Mouse (Mus musculus) forebrain, embryonic 11.5 days (tissue): ENCODE data around the gene Med6. TPM values are rescaled to one million over a fixed set of nuclear protein-coding genes. Genes with fewer than 3 reads are reported as not detected.
"Not testable (repeated sequence)": the region's sequence is repeated elsewhere in the genome, so short reads cannot be mapped to it uniquely, and the experiment has no call there.

Experiments
- ATAC-seq: fragments of 200-750 bp; cut with Nextera tagmentation; replicated peaks from 2 replicates; pipeline ENCODE4 v1.8.0; 2017; ENCODE audit warnings: moderate TSS enrichment; ENCODE audit not compliant: low FRiP score
- DNase-seq: peaks from one replicate; pipeline ENCODE4 v3.0.0-alpha.2; 2017; ENCODE audit warnings: low spot score
- H3K27ac ChIP-seq: fragments of 300-500 bp; sonication (generic); 2 replicates; pipeline ENCODE4 v1.5.1; 2014; ENCODE audit warnings: low read depth, low read length
- H3K27me3 ChIP-seq: fragments of 300-500 bp; sonication (generic); 2 replicates; pipeline ENCODE4 v1.6.1; 2014; ENCODE audit warnings: mild to moderate bottlenecking, low read length, mixed read lengths; ENCODE audit not compliant: control insufficient read depth, insufficient read depth
- H3K36me3 ChIP-seq: fragments of 300-500 bp; sonication (generic); 2 replicates; pipeline ENCODE4 v1.6.1; 2014; ENCODE audit warnings: mild to moderate bottlenecking, low read length, moderate library complexity, mixed read lengths; ENCODE audit not compliant: control insufficient read depth, insufficient read depth
- H3K4me1 ChIP-seq: fragments of 300-500 bp; sonication (generic); replicated peaks from 2 replicates; pipeline ENCODE4 v1.6.1; 2014; ENCODE audit warnings: low read length, mixed read lengths; ENCODE audit not compliant: control insufficient read depth, insufficient read depth
- H3K4me2 ChIP-seq: fragments of 300-500 bp; sonication (generic); 2 replicates; pipeline ENCODE4 v1.6.1; 2014; ENCODE audit warnings: low read depth, mild to moderate bottlenecking, low read length, moderate library complexity, mixed read lengths; ENCODE audit not compliant: severe bottlenecking
- H3K4me3 ChIP-seq: fragments of 300-500 bp; sonication (generic); 2 replicates; pipeline ENCODE4 v1.5.1; 2014; ENCODE audit warnings: low read depth, low read length
- H3K9ac ChIP-seq: fragments of 300-500 bp; sonication (generic); 2 replicates; pipeline ENCODE4 v1.6.1; 2014; ENCODE audit warnings: low read length
- H3K9me3 ChIP-seq: fragments of 300-500 bp; sonication (generic); 2 replicates; pipeline ENCODE4 v1.6.1; 2016; ENCODE audit warnings: low read length, mixed read lengths; ENCODE audit not compliant: control insufficient read depth
- WGBS: fragments of 180-500 bp; shearing (Covaris S2); extraction: QIAGEN DNeasy Blood & Tissue Kit; methylation state at CpG from one replicate; pipeline ENCODE4 v1.1.7; 2014; 5-methylcytosine and 5-hydroxymethylcytosine counted together
- polyA plus RNA-seq: library from polyadenylated mRNA; unstranded; fragments of >200 nt; fragmentation: Nextera tagmentation; extraction: Ambion mirVana; gene quantifications from 2 replicates; pipeline ENCODE4 v1.2.1, GENCODE M21; 2014

Med6 gene
- polyA plus RNA-seq, 1 experiment from 2014 or later = 81.1 TPM

GRCm38 (mm10) chr12:81530587-81530986, 64.2 kb downstream of the Med6 start:
- DNase-seq = not testable (repeated sequence)
- WGBS = 84% methylated on average over 5 of the region's 8 CpGs

More at GRCm38 (mm10) chr12:81530587-81530986, 64.2 kb downstream of the Med6 start:
- H3K9ac ChIP-seq, H3K9me3 ChIP-seq, H3K4me3 ChIP-seq, ATAC-seq, H3K4me2 ChIP-seq, H3K27me3 ChIP-seq, H3K27ac ChIP-seq, H3K36me3 ChIP-seq, H3K4me1 ChIP-seq: not testable (repeated sequence)

Other genes with a start within 250 kb of the Med6 start
- gene Gm4787, start 215.5 kb downstream of the Med6 start, polyA plus RNA-seq = 0.09 and 0.23 TPM in 2 replicates
- gene Adam4, start 173.1 kb downstream of the Med6 start, polyA plus RNA-seq = 0.71 and 0.75 TPM in 2 replicates
- 112 and 121 TPM in 2 replicates for gene Cox16, start 109.9 kb downstream of the Med6 start, polyA plus RNA-seq
- gene Gm20498, start 62.1 kb downstream of the Med6 start, polyA plus RNA-seq = 25.1 and 28.0 TPM in 2 replicates
- 30.9 and 34.9 TPM in 2 replicates for gene Synj2bp, start 62.1 kb downstream of the Med6 start, polyA plus RNA-seq
- gene Adam21, start 26.5 kb downstream of the Med6 start, polyA plus RNA-seq = 0.17 and 0.81 TPM in 2 replicates
- 2.9 and 3.1 TPM in 2 replicates for gene Ttc9, start 36.2 kb upstream of the Med6 start, polyA plus RNA-seq
- gene Map3k9, start 186.2 kb upstream of the Med6 start, polyA plus RNA-seq = 3.0 and 3.9 TPM in 2 replicates